Mouse (Mus musculus) megakaryocyte, embryonic 14.5 days (primary cell): Measurements from ENCODE around the gene Id3.

Experiments
- FLI1 ChIP-seq: IDR thresholded peaks from 2 replicates; pipeline ENCODE4 v1.6.1; 2012; ENCODE audit warnings: low read length, inconsistent platforms, mixed read lengths
- GATA1 ChIP-seq: IDR thresholded peaks from 3 replicates; pipeline ENCODE4 v1.6.1; 2012; ENCODE audit warnings: mixed read lengths, low read length, inconsistent platforms, borderline replicate concordance

GRCm38 (mm10) chr4:136188973-136189737, 45.9 kb downstream of the Id3 start:
- TF ChIP-seq GATA1: no peak
- TF ChIP-seq FLI1: no peak
